Mouse (Mus musculus) hindbrain, embryonic 15.5 days (tissue): ENCODE results near the gene Tuba1a. TPM values are rescaled to one million over a fixed set of nuclear protein-coding genes. Genes with fewer than 3 reads are reported as not detected.

Source experiments
- ATAC-seq: fragments of 200-750 bp; cut with Nextera tagmentation; 2 replicates; pipeline ENCODE4 v1.8.0; 2017; ENCODE audit warnings: low read depth, moderate number of reproducible peaks, moderate TSS enrichment; ENCODE audit not compliant: low FRiP score
- H3K27ac ChIP-seq: fragments of 300-500 bp; sonication (generic); replicated peaks from 2 replicates; pipeline ENCODE4 v1.5.1; 2015; ENCODE audit warnings: mild to moderate bottlenecking, inconsistent platforms
- H3K27me3 ChIP-seq: fragments of 300-500 bp; sonication (generic); 2 replicates; pipeline ENCODE4 v1.6.1; 2015; ENCODE audit warnings: control low read depth, inconsistent platforms
- H3K36me3 ChIP-seq: fragments of 300-500 bp; sonication (generic); 2 replicates; pipeline ENCODE4 v1.6.1; 2015; ENCODE audit warnings: control low read depth, inconsistent platforms
- H3K4me1 ChIP-seq: fragments of 300-500 bp; sonication (generic); replicated peaks from 2 replicates; pipeline ENCODE4 v1.6.1; 2015; ENCODE audit warnings: control low read depth, inconsistent platforms
- H3K4me2 ChIP-seq: fragments of 300-500 bp; sonication (generic); 2 replicates; pipeline ENCODE4 v1.6.1; 2015; ENCODE audit warnings: moderate library complexity, mild to moderate bottlenecking, inconsistent platforms
- H3K4me3 ChIP-seq: fragments of 300-500 bp; sonication (generic); 2 replicates; pipeline ENCODE4 v1.5.1; 2015; ENCODE audit warnings: mild to moderate bottlenecking, inconsistent platforms
- H3K9ac ChIP-seq: fragments of 300-500 bp; sonication (generic); 2 replicates; pipeline ENCODE4 v1.6.1; 2015; ENCODE audit warnings: inconsistent platforms
- H3K9me3 ChIP-seq: fragments of 300-500 bp; sonication (generic); 2 replicates; pipeline ENCODE4 v1.6.1; 2016; ENCODE audit warnings: control low read depth, inconsistent platforms
- WGBS: fragments of 180-500 bp; shearing (Covaris S2); methylation state at CpG from one replicate; pipeline ENCODE4 v1.1.7; 2015; 5-methylcytosine and 5-hydroxymethylcytosine counted together
- polyA plus RNA-seq: library from polyadenylated mRNA; unstranded; fragments of >200 nt; fragmentation: Nextera tagmentation; extraction: Ambion mirVana; gene quantifications from 2 replicates; pipeline ENCODE4 v1.2.1, GENCODE M21; 2015

Gene Tuba1a
- polyA plus RNA-seq, 1 experiment from 2014 or later, result 15,534 TPM

DNA sequence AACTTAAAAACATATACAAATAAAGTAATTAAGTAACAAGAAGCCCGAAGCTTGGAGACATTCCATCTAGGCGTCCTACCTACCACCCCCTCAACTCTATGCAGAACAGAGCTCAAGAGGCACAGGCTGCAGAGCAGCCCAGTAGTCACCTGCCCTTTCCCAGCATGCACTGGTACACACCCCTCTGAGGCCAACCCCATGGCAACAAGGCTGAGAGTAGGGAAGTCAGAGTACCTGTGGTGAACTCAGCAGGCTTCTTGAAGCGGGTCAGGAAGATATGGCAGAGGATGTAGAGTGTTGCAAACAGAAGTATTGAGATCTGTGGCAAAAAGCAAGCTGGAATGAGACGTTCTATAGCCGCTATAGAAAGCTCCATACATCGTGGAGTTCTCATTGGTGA is 38.6 kb downstream of the Tuba1a start:
- Histone ChIP-seq H3K36me3 (peaks cover 34% of the 10 kb centered on the region), H3K27ac (no peak overlapping the region), H3K27me3 (no peaks in the 10 kb centered on the region), H3K4me2 (no peak overlapping the region), H3K4me1 (peaks cover 34% of the 10 kb centered on the region), H3K9ac (no peak overlapping the region), H3K4me3 (no peak overlapping the region), H3K9me3 (no peaks in the 10 kb centered on the region)
- WGBS, result 92% methylated on average over 6 of the region's 6 CpGs
- no peak for ATAC-seq

DNA sequence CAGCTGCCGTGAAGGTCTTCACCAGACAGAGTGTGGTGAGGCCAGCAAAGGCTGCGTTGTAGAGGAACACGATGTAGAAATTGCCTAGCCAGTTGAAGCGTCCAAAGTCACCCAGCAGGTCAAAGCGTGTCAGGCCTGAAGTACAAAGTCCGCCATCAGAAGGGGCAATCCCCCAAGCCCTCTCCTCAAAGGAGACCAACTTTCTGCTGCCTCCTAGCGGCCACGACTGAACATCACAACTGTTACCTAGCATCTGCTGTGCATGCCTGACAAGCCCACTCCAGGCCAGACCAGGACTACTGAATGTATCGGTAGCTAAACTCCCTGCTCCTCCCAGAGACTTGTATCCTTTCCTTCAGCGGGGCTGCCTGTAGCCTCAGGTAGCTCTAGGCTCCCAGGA is 48.8 kb downstream of the Tuba1a start:
- Histone ChIP-seq H3K4me3 (no peak overlapping the region), H3K36me3 (peaks cover 60% of the 10 kb centered on the region), H3K9me3 (no peaks in the 10 kb centered on the region), H3K27me3 (peaks cover 13% of the 10 kb centered on the region), H3K27ac (no peak overlapping the region), H3K9ac (no peak overlapping the region), H3K4me2 (no peak overlapping the region), H3K4me1 (no peaks in the 10 kb centered on the region)
- no peak for ATAC-seq
- 34% methylated on average over 10 of the region's 10 CpGs for whole genome bisulfite sequencing

DNA sequence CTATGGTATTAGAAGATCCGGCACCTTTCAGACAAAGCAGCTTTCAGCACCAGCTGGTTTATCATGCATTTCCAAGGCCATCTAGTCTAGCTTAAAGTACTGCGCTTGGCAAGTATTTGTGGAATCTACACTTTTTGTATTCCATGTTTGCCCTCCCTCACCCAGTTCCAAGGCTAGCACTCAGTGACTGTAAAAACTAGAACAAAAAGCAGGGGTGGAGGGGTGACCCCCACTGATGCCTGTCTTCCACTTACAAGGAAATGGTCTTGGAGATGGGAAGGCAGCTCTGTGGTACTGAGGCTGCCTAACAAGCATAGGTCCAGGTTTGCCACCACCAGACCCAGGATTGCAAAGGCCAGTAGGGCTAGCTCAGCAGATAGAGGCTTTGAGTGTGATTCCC is 50.9 kb downstream of the Tuba1a start:
- no peak overlapping the region for H3K4me3 ChIP-seq
- peaks cover 11% of the 10 kb centered on the region for H3K4me1 ChIP-seq
- 91% methylated on average over 2 of the region's 2 CpGs for WGBS
- H3K4me2 ChIP-seq, result no peak overlapping the region
- peaks cover 40% of the 10 kb centered on the region for H3K36me3 ChIP-seq
- H3K27ac ChIP-seq, result no peak overlapping the region
- no peak for ATAC-seq
- H3K9me3 ChIP-seq, result no peaks in the 10 kb centered on the region
- no peak overlapping the region for H3K9ac ChIP-seq
- H3K27me3 ChIP-seq, result peaks cover 33% of the 10 kb centered on the region

DNA sequence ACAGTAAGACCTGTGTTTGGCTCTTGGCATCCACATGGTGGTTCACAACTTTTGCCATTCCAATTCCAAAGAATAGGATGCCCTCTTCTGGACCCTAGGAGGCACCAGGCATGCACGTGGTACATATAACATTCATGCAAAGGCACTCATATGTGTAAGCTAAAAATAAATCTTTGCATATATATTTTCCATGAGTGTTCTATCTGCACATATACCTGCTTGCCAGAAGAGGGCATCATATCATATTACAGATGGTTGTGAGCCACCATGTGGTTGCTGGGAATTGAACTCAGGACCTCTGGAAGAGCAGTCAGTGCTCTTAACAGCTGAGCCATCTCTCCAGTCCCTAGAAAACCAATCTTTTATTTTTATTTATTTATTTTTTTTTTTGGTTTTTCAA is 52.0 kb downstream of the Tuba1a start:
- Histone ChIP-seq H3K27me3 (peaks cover 43% of the 10 kb centered on the region), H3K4me3 (no peak overlapping the region), H3K27ac (no peak overlapping the region), H3K9ac (no peak overlapping the region), H3K4me2 (no peak overlapping the region), H3K36me3 (peaks cover 30% of the 10 kb centered on the region), H3K4me1 (peaks cover 14% of the 10 kb centered on the region), H3K9me3 (no peaks in the 10 kb centered on the region)
- WGBS, result 67% methylated on average over 1 of the region's 1 CpGs
- ATAC-seq, result no peak

Other genes starting within 250 kb of the Tuba1a start
- 6.8 TPM in 2 replicates for gene Ccdc65, start 245.5 kb downstream of the Tuba1a start, polyA plus RNA-seq
- gene Fkbp11, start 225.5 kb downstream of the Tuba1a start, polyA plus RNA-seq, result 5.7 TPM in 2 replicates
- 100.0 and 107 TPM in 2 replicates for gene Arf3, start 190.5 kb downstream of the Tuba1a start, polyA plus RNA-seq
- not detected in 2 replicates for gene Wnt10b, start 175.6 kb downstream of the Tuba1a start, polyA plus RNA-seq
- 1.9 and 2.5 TPM in 2 replicates for gene Wnt1, start 163.8 kb downstream of the Tuba1a start, polyA plus RNA-seq
- 0.34 and 0.48 TPM in 2 replicates for gene Ddn, start 144.2 kb downstream of the Tuba1a start, polyA plus RNA-seq
- 73.4 and 75.3 TPM in 2 replicates for gene Prkag1, start 122.2 kb downstream of the Tuba1a start, polyA plus RNA-seq
- gene Kmt2d, start 82.5 kb downstream of the Tuba1a start, polyA plus RNA-seq, result 10.6 and 11.4 TPM in 2 replicates
- gene Rhebl1, start 59.2 kb downstream of the Tuba1a start, polyA plus RNA-seq, result 32.1 and 34.5 TPM in 2 replicates
- 1.9 and 2.5 TPM in 2 replicates for gene Dhh, start 55.2 kb downstream of the Tuba1a start, polyA plus RNA-seq
- 26.8 and 29.3 TPM in 2 replicates for gene Lmbr1l, start 35.5 kb downstream of the Tuba1a start, polyA plus RNA-seq
- gene Tuba1b, start 19.1 kb downstream of the Tuba1a start, polyA plus RNA-seq, result 1,411 and 1,419 TPM in 2 replicates
- gene Gm49450, start 152 bp downstream of the Tuba1a start, polyA plus RNA-seq, result not detected in 2 replicates
- 22.5 and 25.3 TPM in 2 replicates for gene Tuba1c, start 76.2 kb upstream of the Tuba1a start, polyA plus RNA-seq
- 57.5 and 89.3 TPM in 2 replicates for gene Prph, start 101.5 kb upstream of the Tuba1a start, polyA plus RNA-seq
- 8.5 and 10.1 TPM in 2 replicates for gene Troap, start 120.9 kb upstream of the Tuba1a start, polyA plus RNA-seq
- 6.4 and 7.8 TPM in 2 replicates for gene C1ql4, start 134.1 kb upstream of the Tuba1a start, polyA plus RNA-seq
- gene Dnajc22, start 139.5 kb upstream of the Tuba1a start, polyA plus RNA-seq, result 1.1 and 1.3 TPM in 2 replicates
- gene Spats2, start 172.2 kb upstream of the Tuba1a start, polyA plus RNA-seq, result 32.3 and 34.9 TPM in 2 replicates